24 mouse cellular contexts compared by ENCODE assay signal in genomic region chr2:35024646-35025154, GRCm38 (mm10). TPM values are rescaled to one million over a fixed set of nuclear protein-coding genes. Genes with fewer than 3 reads are reported as not detected.
"Had no signal": no experiment of that assay in that cellular context is flagged by ENCODE, and none has a peak within 500 bp of the region (broad histone marks: within the 10 kb centered on the region; RNA-seq: fewer than 3 reads in every experiment).

No protein-coding gene starts in this region.

- H3K9ac ChIP-seq: limb, embryonic 13.5 days; liver, embryonic 12.5 days; liver, embryonic 15.5 days; lung, embryonic 15.5 days; midbrain, embryonic 13.5 days; neural tube, embryonic 13.5 days had no signal

- H3K9me3 ChIP-seq: limb, embryonic 10.5 days; liver, embryonic 12.5 days; liver, embryonic 15.5 days; lung, embryonic 15.5 days; midbrain, embryonic 10.5 days; midbrain, embryonic 13.5 days; neural tube, embryonic 13.5 days had no signal

- H3K36me3 ChIP-seq: limb, embryonic 10.5 days; limb, embryonic 13.5 days; liver, embryonic 15.5 days; lung, embryonic 15.5 days; midbrain, embryonic 10.5 days; midbrain, embryonic 13.5 days; neural tube, embryonic 13.5 days had no signal

- H3K4me1 ChIP-seq: limb, embryonic 10.5 days; limb, embryonic 13.5 days; liver, embryonic 12.5 days; liver, embryonic 15.5 days; lung, embryonic 15.5 days; midbrain, embryonic 10.5 days; midbrain, embryonic 13.5 days; neural tube, embryonic 13.5 days had no signal

- H3K4me3 ChIP-seq: layer of hippocampus, adult 2 months; limb, embryonic 10.5 days; limb, embryonic 13.5 days; liver, embryonic 12.5 days; liver, embryonic 15.5 days; lung, embryonic 15.5 days; megakaryocyte, embryonic 14.5 days; midbrain, embryonic 10.5 days; midbrain, embryonic 13.5 days; myocyte; neural tube, embryonic 13.5 days had no signal

- H3K27ac ChIP-seq: kidney, postnatal 0 days; layer of hippocampus, adult 2 months; limb, embryonic 10.5 days; limb, embryonic 13.5 days; liver, embryonic 12.5 days; liver, embryonic 15.5 days; lung, embryonic 15.5 days; midbrain, embryonic 10.5 days; midbrain, embryonic 13.5 days; neural tube, embryonic 13.5 days had no signal

- H3K4me2 ChIP-seq: limb, embryonic 13.5 days; liver, embryonic 12.5 days; liver, embryonic 15.5 days; lung, embryonic 15.5 days; midbrain, embryonic 13.5 days; neural tube, embryonic 13.5 days had no signal

- ATAC-seq: liver, embryonic 12.5 days; midbrain, embryonic 13.5 days; midbrain, embryonic 16.5 days had no signal

- H3K27me3 ChIP-seq: limb, embryonic 13.5 days; liver, embryonic 12.5 days; liver, embryonic 15.5 days; lung, embryonic 15.5 days; midbrain, embryonic 13.5 days; neural tube, embryonic 13.5 days had no signal

- DNase-seq: kidney, postnatal 25 days; layer of hippocampus, adult 9-11 months; liver; lung, adult 18-20 months; lung, postnatal 10 days; lung, postnatal 36 days; thymus, adult 2 months; thymus, postnatal 14 days; thymus, postnatal 4 days had no signal

RNA-seq across cellular contexts. Expression of gene Hc, which starts 36.5 kb away (rescaled TPM):
- polyA plus RNA-seq: limb, embryonic 10.5 days; myocyte; neural tube, embryonic 13.5 days; small intestine, adult 2 months; spleen, adult 2 months had no signal
